Mouse (Mus musculus): Measurements from ENCODE around the gene Alox12b.

Alox12b gene

GRCm38 (mm10) chr11:69156800-69157199 lies at the start of gene Alox12b:
Gene Alox12b (plus strand): TSS chr11:69156989.
- no peak for DNase-seq (ENCODE audit: low spot score)

- DNase-seq (ENCODE audit: low spot score) = no peak
Measured at GRCm38 (mm10) chr11:69107676-69108075, 49.1 kb upstream of the Alox12b start.

- no peak for DNase-seq (ENCODE audit: low spot score)
Measured at GRCm38 (mm10) chr11:69108223-69108622, 48.6 kb upstream of the Alox12b start.

DNA sequence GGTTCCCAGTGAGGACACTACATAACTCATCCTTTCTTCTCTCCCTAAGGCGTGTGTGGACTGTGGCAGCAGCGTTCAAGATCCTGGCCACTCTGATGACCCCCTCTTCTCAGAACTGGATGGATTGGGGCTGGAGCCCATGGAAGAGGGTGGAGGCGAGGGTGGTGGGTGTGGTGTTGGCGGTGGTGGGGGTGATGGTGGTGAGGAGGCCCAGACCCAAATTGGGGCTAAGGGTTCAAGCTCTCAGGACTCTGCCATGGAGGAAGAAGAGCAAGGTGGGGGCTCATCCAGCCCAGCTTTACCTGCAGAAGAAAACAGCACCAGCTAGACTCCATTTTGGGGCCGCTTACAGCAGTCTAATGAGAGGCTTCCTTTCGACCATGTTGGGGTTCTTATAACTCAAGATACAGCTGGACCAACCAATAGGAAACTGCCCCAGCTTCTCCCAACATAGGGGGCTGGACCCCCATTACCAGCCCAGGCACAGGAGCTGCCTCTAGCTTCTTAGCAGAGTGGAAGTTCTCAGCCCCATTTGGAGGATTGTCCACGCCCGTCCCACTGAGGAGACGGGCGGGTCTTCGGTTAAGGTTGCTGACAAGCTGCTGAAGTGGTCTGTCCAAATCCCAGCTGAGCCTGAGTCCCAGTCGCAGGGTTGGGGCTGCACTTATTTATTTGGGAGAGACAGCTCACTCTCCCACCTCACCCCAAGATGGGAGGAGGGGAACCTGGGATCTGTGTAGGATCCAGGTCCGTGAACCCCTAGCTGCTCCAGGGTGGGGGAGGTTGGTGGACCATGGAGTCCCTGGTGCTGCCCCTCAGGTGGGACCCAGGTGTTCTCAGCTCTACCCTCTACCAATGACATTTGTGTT lies 47.5 kb upstream of the Alox12b start:
- no peak for DNase-seq (ENCODE audit: low spot score)

GRCm38 (mm10) chr11:69110319-69111046 lies 46.3 kb upstream of the Alox12b start:
- DNase-seq (ENCODE audit: low spot score) = peak; percentile 88

- no peak for DNase-seq (ENCODE audit: low spot score)
Measured at GRCm38 (mm10) chr11:69111051-69111810, 45.6 kb upstream of the Alox12b start.

DNA sequence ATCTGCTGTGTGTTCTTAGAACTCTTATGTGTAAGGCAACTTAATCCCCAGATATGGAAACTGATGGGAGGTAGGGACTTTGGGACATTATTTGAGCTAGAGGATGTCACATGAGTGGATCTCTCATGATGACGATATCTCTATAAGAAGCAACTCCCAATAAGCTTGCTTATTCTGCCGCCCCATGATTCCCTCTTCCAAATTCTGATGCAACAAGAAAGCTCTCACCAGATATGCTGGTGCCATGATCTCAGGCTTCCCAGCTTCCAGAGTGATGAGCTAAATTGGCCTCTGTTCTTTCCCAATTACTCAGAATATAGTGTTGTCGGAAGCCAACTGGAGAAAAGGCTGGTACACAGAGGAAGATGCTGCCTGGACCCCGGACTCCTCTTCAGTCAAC lies 44.9 kb upstream of the Alox12b start:
- no peak for DNase-seq (ENCODE audit: low spot score)

- DNase-seq (ENCODE audit: low spot score) = no peak
Measured at GRCm38 (mm10) chr11:69114018-69114417, 42.8 kb upstream of the Alox12b start.

DNA sequence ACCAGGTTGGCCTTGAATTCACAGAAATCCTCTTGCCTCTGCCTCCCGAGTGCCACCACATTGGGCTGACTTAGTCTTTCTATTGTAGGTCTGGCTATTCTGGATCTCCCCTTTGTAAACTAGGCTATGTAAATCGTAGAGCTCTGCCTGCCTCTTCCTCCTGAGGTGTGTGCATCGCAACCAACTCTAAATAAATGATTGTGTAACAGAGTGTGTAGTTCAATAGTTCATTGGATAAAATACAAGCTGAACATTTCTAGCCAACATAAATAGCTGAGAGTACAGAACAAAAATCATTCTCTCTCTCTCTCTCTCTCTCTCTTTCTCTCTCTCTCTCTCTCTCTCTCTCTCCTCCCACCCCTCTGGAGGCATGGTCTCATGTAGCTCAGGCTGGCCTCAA lies 42.2 kb upstream of the Alox12b start:
- no peak for DNase-seq (ENCODE audit: low spot score)

GRCm38 (mm10) chr11:69116843-69117242 lies 39.9 kb upstream of the Alox12b start:
- no peak for DNase-seq (ENCODE audit: low spot score)

DNA sequence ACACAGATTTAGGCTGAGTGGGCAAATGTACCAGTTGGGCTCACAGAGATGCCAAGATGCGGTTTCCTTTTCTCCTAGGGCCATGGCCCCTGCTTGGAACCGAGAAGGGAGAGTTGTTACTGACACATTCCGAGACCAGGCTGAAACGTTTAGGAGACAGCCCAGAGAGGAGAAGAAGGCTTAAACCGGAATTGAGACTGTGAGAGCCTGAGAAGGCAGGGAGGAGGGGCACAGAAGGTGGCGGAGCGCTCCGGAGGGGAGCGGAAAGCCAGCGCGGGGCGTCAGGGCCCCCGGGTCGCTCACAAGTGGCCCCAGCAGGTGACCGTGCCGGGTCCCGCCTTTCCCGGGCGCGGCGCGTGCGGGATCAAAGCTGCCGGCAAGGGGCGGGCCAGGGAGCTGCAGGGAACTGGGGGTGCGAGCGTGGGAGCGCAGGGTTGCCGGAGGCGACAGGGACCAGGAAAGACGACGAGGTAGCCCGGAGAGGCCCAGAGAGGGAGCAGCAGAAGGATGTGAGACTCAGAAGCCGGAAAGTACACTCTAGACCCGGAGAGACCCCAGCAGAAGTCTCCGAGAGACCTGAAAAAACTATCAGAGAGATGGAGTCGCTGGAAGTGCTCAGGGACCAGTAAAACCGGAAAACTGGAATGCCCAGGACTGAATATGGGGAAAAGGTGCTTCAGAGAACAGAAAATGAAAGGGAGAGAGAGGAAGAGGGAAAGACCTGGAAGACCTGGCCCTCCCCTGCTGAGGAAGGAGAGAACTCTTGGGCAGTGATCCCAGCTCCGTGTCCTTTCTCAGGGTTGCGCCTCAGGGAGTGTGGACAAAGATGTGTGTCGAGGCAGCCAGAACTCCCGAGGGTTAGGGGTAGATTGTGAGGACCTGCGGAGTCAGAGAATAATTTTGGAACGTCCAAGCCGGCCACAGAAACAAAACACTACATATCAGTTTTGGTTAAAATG lies 38.8 kb upstream of the Alox12b start:
- no peak for DNase-seq (ENCODE audit: low spot score)

- DNase-seq (ENCODE audit: low spot score) = peak; percentile 89
Measured at GRCm38 (mm10) chr11:69118765-69119164, 38.0 kb upstream of the Alox12b start.

DNA sequence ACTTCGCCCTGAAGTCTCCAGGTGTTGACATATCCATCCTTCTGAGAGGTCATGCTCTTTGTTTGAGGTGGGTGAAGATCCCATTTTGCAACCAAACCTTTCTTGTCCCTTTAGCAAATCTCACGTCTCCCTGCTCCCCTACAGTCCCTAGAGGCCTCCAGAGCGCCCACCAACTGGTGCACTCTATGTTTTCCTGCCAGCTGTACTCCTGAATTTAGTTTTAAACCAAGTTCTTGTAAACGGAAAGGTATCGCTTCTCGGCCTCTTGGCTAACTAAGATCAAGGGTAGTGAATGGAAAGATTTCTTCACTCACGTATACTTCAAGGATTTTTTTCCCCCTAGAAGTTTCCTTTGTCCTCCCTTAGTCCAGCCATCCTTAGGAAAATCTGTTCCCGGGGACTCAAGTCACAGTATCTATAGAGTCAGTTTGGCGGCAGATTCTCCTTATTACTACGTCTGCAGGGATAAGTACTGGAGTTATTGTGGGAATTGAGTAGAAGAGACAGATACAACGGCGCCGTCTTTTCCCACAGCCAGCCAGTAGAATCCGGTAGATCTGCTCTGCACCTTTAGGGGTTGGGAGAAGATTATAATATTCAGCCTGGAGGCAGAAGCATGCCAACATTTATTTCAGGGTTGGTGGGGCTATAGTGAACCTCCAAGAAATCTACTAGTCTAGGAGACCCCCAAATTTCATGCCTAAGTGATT lies 37.2 kb upstream of the Alox12b start:
- no peak for DNase-seq (ENCODE audit: low spot score)

DNA sequence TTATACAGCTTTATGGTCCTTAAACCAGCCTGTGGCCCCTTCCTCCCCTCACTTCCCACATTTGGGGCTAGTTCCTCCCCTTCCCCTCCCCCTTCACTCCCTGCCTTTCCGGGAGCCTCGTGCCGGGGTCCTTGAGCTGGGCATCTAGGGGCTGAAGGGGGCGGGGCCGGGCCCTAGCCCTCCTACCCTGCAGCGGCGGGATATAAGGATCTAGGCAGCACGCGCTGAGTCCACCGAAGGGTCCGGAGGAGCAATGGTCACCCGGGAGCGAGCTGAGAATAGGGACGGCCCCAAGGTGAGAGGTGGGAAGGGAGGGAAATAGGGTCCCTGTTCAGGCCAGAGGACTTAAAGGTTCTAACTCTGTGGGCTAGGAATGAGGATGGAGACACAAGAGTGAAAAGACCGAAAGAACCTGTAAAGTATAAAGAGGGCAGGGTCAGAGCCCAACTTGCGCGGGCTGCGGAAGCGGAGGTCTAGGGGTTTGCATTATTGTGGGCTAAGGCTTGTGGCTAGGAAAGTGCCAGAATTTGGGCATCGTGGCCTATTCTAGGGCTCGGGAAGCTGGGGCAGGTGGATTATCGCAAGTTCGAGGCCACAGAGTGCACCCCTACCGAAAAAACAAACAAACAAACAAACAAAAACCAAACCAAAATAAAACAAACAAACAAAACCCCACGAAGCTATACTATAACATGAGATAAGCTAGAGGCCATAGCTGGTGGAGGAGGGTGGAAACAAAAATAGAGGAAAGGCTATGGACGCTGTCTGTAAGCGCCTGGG lies 36.4 kb upstream of the Alox12b start, which contains the start of gene Hes7:
Gene Hes7, plus strand, starts transcription at position 184 of the 780 bp plus-strand sequence.
- DNase-seq (ENCODE audit: low spot score) = no peak

GRCm38 (mm10) chr11:69121001-69121740 lies 35.6 kb upstream of the Alox12b start:
- DNase-seq (ENCODE audit: low spot score) = no peak

DNA sequence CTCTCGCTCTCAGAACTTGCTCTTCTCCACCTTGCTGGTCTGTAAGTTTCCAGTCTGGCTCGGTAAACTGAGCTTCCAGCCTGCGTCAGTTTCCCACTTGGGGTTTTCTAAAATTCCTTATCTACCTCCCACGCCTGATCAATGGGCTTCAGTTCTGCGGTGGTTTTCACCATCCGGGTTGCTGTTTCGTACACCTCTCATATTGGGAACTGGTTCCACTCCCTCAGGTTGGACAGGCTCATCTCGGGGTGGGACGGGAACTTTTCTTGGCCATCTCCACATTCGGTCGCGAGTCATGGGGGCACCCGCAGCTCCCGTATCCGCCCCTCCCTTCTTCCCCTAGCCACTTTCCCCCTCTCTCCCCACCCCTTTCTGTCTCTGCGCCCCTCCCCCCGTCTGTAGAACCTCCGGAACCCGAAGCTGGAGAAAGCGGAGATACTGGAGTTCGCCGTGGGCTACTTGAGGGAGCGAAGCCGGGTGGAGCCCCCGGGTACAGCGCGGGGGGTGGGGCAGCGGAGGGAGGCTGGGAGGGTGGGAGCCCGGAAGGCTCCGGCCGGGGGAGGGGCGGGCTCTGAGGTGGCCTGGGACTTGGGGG lies 35.0 kb upstream of the Alox12b start:
- DNase-seq (ENCODE audit: low spot score) = no peak

- no peak for DNase-seq (ENCODE audit: low spot score)
Measured at GRCm38 (mm10) chr11:69122336-69122951, 34.3 kb upstream of the Alox12b start, which contains the start of gene 9130213A22Rik. Gene 9130213A22Rik (minus strand): TSS chr11:69122589.

DNA sequence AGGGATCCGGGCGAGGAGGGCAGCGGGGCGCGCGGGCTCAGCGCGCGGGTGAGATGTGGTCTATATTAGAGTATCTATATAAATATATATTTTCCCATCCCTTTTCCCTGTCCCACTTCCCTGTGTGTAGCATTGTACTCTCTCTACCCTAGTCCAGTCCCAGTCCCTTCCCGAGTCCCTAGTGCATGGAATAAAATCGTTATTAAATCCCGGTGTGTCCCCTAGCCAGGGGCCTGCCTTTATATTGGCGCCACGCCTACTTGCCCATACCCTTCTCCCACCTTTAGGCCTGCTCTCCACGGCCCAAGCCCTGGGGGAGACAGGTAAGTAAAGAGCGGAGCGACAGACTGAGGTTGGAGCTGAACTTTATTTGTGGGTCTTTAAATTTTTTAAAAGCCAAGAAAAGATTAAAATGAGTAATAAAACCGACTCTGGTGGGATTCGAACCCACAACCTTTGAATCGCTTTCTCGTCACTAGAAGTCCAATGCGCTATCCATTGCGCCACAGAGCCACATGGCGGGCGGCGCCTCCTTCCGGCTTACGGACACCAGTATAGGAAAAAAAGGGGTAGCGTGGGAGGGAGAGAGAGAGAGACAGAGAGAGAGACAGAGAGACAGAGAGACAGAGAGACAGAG lies 33.6 kb upstream of the Alox12b start:
- peak; percentile 93 for DNase-seq (ENCODE audit: low spot score)

Measured in c-Kit-positive CD71-positive TER-119-positive erythroid progenitor cells, embryonic 14.5 days (primary cell).